Mouse (Mus musculus) ES-E14 (cell line): ENCODE measurements around the gene Phactr4.

Experiments
- CHD2 ChIP-seq: IDR thresholded peaks from 2 replicates; pipeline ENCODE4 v1.6.1; 2014; ENCODE audit warnings: mild to moderate bottlenecking, low read depth, low read length, inconsistent platforms
- HCFC1 ChIP-seq: IDR thresholded peaks from 2 replicates; pipeline ENCODE4 v1.6.1; 2012; ENCODE audit warnings: low read length, inconsistent platforms, borderline replicate concordance; ENCODE audit not compliant: insufficient read depth
- ZC3H11A ChIP-seq: IDR thresholded peaks from 2 replicates; pipeline ENCODE4 v1.6.1; 2012; ENCODE audit warnings: low read depth, mild to moderate bottlenecking, inconsistent platforms, low read length, borderline replicate concordance

- no peak for TF ChIP-seq ZC3H11A
- no peak for TF ChIP-seq HCFC1
- no peak for TF ChIP-seq CHD2
Observed at GRCm38 (mm10) chr4:132415966-132416365, 6.3 kb downstream of the Phactr4 start.
